Mouse (Mus musculus) thymus, adult 2 months (tissue): Measurements from ENCODE around the gene Psapl1. TPM values are rescaled to one million over a fixed set of nuclear protein-coding genes. Genes with fewer than 3 reads are reported as not detected.

ENCODE experiments used
- DNase-seq: peaks from one replicate; pipeline ENCODE4 v3.0.0; 2021
- H3K27ac ChIP-seq: fragments of 200-500 bp; 2 replicates; pipeline ENCODE4 v1.5.1; 2012; ENCODE audit warnings: low read length, control low read depth; ENCODE audit not compliant: control insufficient read depth, insufficient read depth
- H3K27me3 ChIP-seq: fragments of 200-500 bp; 2 replicates; pipeline ENCODE4 v1.6.1; 2012; ENCODE audit warnings: mild to moderate bottlenecking, low read length, moderate library complexity, mixed read lengths; ENCODE audit not compliant: control insufficient read depth, insufficient read depth
- H3K36me3 ChIP-seq: fragments of 200-500 bp; 2 replicates; pipeline ENCODE4 v1.6.1; 2012; ENCODE audit warnings: mild to moderate bottlenecking, low read length, moderate library complexity; ENCODE audit not compliant: control insufficient read depth, insufficient read depth
- H3K4me1 ChIP-seq: fragments of 200-500 bp; replicated peaks from 2 replicates; pipeline ENCODE4 v1.6.1; 2012; ENCODE audit warnings: low read length; ENCODE audit not compliant: control insufficient read depth, insufficient read depth
- H3K4me3 ChIP-seq: fragments of 200-500 bp; 2 replicates; pipeline ENCODE4 v1.5.1; 2012; ENCODE audit warnings: mild to moderate bottlenecking, low read length, control low read depth, moderate library complexity; ENCODE audit not compliant: control insufficient read depth, insufficient read depth
- CTCF ChIP-seq: fragments of 200-500 bp; IDR thresholded peaks from 2 replicates; pipeline ENCODE4 v1.5.1; 2012; ENCODE audit warnings: mild to moderate bottlenecking, control low read depth, low read length, moderate library complexity, borderline replicate concordance; ENCODE audit not compliant: control insufficient read depth, poor library complexity, insufficient read depth; ENCODE audit errors: extremely low read depth
- POLR2A ChIP-seq: fragments of 200-500 bp; IDR thresholded peaks from 2 replicates; pipeline ENCODE4 v1.6.1; 2012; ENCODE audit warnings: mild to moderate bottlenecking, low read length, control low read depth, moderate library complexity; ENCODE audit not compliant: control insufficient read depth, poor library complexity, insufficient read depth; ENCODE audit errors: extremely low read depth
- WGBS: fragments of 180-500 bp; shearing (Covaris S2); methylation state at CpG from one replicate; pipeline ENCODE4 v1.1.7; 2018; 5-methylcytosine and 5-hydroxymethylcytosine counted together
- polyA plus RNA-seq: library from polyadenylated mRNA; depleted of rRNA; stranded (reverse); fragments of >200 nt; gene quantifications from 2 replicates; pipeline ENCODE4 v1.2.3, GENCODE M21; 2012

Psapl1 gene
- polyA plus RNA-seq, 1 experiment: 2.1 TPM

DNA sequence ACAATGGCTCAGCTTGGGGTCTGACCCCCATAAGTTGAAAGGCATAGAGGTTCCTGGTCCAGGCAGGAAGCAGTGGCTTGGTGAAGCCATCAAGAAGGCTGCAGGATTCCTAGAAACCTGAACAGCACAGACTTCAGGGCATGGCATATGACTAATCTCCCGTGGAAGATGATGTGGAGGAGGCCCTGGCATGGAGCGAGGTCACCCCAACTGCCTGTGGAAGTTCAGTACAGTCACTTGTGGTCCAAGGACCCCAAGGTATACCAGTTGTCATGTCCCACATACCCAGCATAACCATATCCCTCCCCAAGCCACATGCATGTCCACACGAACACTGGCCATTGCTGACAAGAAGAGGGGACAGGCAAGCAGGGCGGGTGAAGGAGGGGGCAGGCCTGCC is 12.5 kb upstream of the Psapl1 start:
- DNase-seq: no peak
- Histone ChIP-seq H3K4me1 (no peaks in the 10 kb centered on the region), H3K27me3 (no peaks in the 10 kb centered on the region), H3K27ac (no peak overlapping the region), H3K36me3 (no peaks in the 10 kb centered on the region), H3K4me3 (no peak overlapping the region)
- 91% methylated on average over 4 of the region's 4 CpGs for WGBS
- TF ChIP-seq POLR2A: no peak
- no peak for TF ChIP-seq CTCF

DNA sequence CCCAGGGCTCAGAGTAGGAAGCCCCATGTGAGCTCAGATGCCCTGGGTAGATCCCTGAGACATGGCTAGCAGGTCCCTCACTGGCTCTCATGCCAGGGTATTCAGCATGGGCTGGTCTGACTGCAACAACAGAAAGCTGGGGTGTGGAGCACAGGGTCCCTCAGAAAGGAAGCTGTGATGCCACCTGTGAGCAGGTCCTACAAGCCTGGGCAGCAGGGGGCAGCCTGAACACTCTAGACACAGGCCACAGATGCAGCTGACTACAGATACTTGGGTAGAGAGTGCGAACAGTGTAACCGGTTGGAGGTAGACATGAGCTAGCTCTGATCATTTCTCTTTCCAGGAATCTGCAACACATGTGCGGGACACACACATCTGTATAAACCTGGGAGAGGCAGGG is 11.9 kb upstream of the Psapl1 start:
- DNase-seq: peak; percentile 63
- H3K27me3 ChIP-seq: no peaks in the 10 kb centered on the region
- TF ChIP-seq CTCF (peak; percentile 46; the same call in 1 of the 2 replicates), POLR2A (no peak)
- H3K4me1 ChIP-seq: no peaks in the 10 kb centered on the region
- WGBS: 76% methylated on average over 3 of the region's 3 CpGs
- H3K36me3 ChIP-seq: no peaks in the 10 kb centered on the region
- no peak overlapping the region for H3K27ac ChIP-seq
- no peak overlapping the region for H3K4me3 ChIP-seq

DNA sequence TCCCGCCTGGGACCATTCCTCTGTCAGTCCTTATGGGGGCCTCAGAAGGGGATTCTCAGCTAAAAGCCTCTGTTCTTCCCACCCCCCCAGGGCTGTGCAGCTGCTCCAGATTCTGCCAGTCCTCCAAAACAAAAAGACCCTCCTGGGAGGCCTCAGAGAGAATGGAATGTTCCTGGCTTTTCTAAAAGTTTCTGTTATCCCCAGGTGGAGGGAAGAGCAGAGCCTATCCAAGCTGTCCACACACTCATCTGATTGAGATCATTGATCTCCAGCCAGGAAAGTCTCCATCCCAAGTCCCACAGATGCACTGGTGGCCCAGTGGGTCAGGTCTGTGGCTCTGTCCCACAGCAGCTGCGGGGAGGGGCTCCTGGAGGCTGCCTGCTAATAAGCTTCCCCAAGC is 11.1 kb upstream of the Psapl1 start:
- TF ChIP-seq POLR2A: no peak
- TF ChIP-seq CTCF: no peak
- Histone ChIP-seq H3K27me3 (no peaks in the 10 kb centered on the region), H3K36me3 (no peaks in the 10 kb centered on the region), H3K27ac (no peak overlapping the region), H3K4me1 (no peaks in the 10 kb centered on the region), H3K4me3 (no peak overlapping the region)
- 93% methylated on average over 2 of the region's 2 CpGs for WGBS
- DNase-seq: no peak

DNA sequence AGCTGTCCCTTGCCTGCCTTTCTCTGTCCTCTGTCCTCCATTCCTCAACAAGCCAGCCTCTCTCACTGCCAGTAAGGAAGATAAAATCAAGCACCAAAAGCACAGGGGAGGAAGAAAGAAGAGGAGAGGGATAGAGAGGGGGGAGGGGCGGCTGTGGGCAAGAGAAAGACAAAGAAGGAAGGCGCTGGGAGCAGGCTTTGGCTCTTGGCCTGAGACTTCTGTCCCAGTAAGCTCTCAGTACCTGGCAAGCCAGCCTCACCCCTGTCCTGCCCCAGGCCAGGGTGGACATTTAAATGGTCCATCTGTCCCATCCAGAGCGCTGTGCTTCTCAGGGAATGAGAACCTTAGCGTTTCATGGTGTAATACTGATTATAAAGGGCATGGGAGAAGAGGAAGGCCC is 9.2 kb upstream of the Psapl1 start:
- H3K27ac ChIP-seq: no peak overlapping the region
- no peak for DNase-seq
- no peaks in the 10 kb centered on the region for H3K4me1 ChIP-seq
- H3K27me3 ChIP-seq: no peaks in the 10 kb centered on the region
- no peak overlapping the region for H3K4me3 ChIP-seq
- no peak for TF ChIP-seq CTCF
- no peak for TF ChIP-seq POLR2A
- no peaks in the 10 kb centered on the region for H3K36me3 ChIP-seq
- WGBS: 96% methylated on average over 4 of the region's 4 CpGs

DNA sequence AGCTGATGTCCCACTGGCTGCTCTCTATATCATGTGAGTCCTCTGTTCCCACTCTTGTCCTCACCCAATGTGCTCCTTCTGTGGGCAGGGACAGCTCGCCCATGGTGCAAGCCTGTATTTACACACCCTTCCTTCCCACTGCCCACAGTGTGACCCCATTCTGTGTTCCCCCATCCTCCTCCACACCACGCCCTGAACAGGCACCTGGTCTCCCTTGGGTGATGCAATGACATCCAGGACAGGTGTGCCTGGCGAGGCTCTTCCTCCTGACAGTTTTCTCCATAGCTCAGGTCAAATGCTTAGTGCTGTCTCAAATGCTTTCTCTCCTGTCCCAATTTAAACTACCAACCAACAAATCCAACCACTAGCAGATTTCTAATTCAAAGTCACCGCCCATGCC is 8.4 kb upstream of the Psapl1 start:
- H3K27ac ChIP-seq: no peak overlapping the region
- 81% methylated on average over 4 of the region's 4 CpGs for WGBS
- H3K36me3 ChIP-seq: no peaks in the 10 kb centered on the region
- TF ChIP-seq POLR2A (no peak), CTCF (no peak)
- H3K4me1 ChIP-seq: no peaks in the 10 kb centered on the region
- H3K4me3 ChIP-seq: no peak overlapping the region
- H3K27me3 ChIP-seq: no peaks in the 10 kb centered on the region
- DNase-seq: no peak

DNA sequence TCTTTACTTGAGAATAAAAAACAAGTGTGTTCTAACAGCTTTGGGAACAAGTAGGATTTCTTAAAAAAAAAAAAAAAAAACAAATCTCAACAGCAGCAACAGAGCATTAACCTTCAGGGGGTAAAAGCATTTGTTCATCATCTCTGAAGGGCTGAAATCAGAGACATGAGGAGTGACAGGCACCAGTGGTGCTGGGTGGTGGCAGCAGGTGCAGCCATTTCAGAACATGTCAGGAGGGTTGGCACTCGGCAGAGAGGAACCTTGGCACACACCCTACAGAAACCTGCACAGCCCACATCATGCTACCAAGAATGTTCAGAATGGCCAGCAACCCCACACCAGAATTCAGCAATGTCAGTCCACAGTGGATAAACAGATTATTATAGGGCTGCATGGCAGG is 4.3 kb upstream of the Psapl1 start:
- DNase-seq: no peak
- WGBS: 72% methylated on average over 1 of the region's 1 CpGs
- no peak overlapping the region for H3K27ac ChIP-seq
- H3K4me1 ChIP-seq: peaks cover 8% of the 10 kb centered on the region
- H3K4me3 ChIP-seq: no peak overlapping the region
- H3K27me3 ChIP-seq: no peaks in the 10 kb centered on the region
- TF ChIP-seq POLR2A (no peak), CTCF (no peak)
- no peaks in the 10 kb centered on the region for H3K36me3 ChIP-seq

DNA sequence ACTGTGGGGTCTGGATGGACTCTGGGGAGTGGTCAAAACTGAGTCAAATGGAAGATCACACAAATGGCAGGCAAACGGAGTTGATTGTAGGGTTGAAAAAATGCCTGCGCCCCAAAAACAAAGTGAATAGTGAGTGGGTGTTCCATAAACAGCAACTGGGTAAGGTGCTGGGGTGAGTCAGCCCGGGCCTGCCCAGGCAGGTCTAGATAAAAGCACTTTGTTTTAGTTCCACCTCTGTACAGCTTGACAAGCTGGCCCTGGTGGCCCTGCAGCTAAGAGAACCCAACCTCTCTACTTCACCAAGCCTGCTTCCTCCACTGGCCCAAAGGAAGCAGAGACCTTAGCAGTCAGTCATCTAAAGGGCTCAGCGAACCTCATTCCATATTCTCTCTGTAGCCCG is 1.0 kb upstream of the Psapl1 start:
- WGBS: 88% methylated on average over 5 of the region's 5 CpGs
- no peak overlapping the region for H3K4me3 ChIP-seq
- DNase-seq: no peak
- H3K36me3 ChIP-seq: no peaks in the 10 kb centered on the region
- TF ChIP-seq CTCF: no peak
- TF ChIP-seq POLR2A: no peak
- H3K27ac ChIP-seq: no peak overlapping the region
- no peaks in the 10 kb centered on the region for H3K27me3 ChIP-seq
- H3K4me1 ChIP-seq: peaks cover 8% of the 10 kb centered on the region
